Mouse (Mus musculus) erythroblast, embryonic 14.5 days (primary cell): ENCODE measurements around the gene Gm8897. TPM values are rescaled to one million over a fixed set of nuclear protein-coding genes. Genes with fewer than 3 reads are reported as not detected.
"Not testable (repeated sequence)": the region's sequence is repeated elsewhere in the genome, so short reads cannot be mapped to it uniquely, and the experiment has no call there.

Experiments used
- H3K27me3 ChIP-seq: 2 replicates; pipeline ENCODE4 v1.6.1; 2012; ENCODE audit warnings: inconsistent platforms; ENCODE audit not compliant: control insufficient read depth
- H3K36me3 ChIP-seq: 2 replicates; pipeline ENCODE4 v1.6.1; 2012; ENCODE audit warnings: mild to moderate bottlenecking, inconsistent platforms; ENCODE audit not compliant: control insufficient read depth
- H3K4me1 ChIP-seq: 2 replicates; pipeline ENCODE4 v1.6.1; 2012; ENCODE audit warnings: inconsistent platforms; ENCODE audit not compliant: control insufficient read depth
- H3K4me3 ChIP-seq: replicated peaks from 2 replicates; pipeline ENCODE3; 2012; ENCODE audit warnings: moderate library complexity, mild to moderate bottlenecking, inconsistent platforms
- H3K9me3 ChIP-seq: 2 replicates; pipeline ENCODE4 v1.6.1; 2012; ENCODE audit warnings: low read length, inconsistent platforms, mixed read lengths; ENCODE audit not compliant: control insufficient read depth
- polyA plus RNA-seq: library from polyadenylated mRNA; stranded (reverse); fragments of >175 nt; gene quantifications from 2 replicates; pipeline ENCODE4 v1.2.3, GENCODE M21; 2012

Gene Gm8897
- polyA plus RNA-seq: not detected in 2 replicates

DNA sequence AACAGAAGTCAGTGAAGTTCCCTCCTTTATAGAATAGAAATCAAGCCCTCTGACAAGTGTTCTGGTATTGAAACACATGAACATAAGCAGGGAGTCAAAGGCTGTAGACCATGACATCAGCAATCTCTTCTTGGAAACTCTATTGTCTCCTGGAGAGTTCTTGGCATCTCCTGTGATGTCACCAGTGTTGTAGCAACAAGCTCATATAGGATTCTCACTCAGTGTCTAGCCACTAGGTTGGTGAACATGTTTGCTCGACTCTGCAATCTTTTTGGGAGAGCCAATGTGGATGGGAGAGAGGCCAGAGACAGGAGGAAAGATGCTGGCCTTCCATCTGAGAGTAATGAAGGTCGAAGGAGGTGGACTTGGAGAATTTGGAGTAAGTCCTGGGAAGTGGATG, at the start of gene Gm8897:
TSS of gene Gm8897 (plus strand) at position 301 of the 400 bp plus-strand sequence.
- H3K36me3 ChIP-seq, H3K9me3 ChIP-seq, H3K27me3 ChIP-seq, H3K4me1 ChIP-seq, H3K4me3 ChIP-seq: not testable (repeated sequence)

GRCm38 (mm10) chr5:11416691-11417090, 473 bp downstream of the Gm8897 start:
- H3K27me3 ChIP-seq, H3K36me3 ChIP-seq: not testable (repeated sequence)

More at GRCm38 (mm10) chr5:11416691-11417090, 473 bp downstream of the Gm8897 start:
- H3K9me3 ChIP-seq, H3K4me1 ChIP-seq, H3K4me3 ChIP-seq: not testable (repeated sequence)

Other genes with a start within 250 kb of the Gm8897 start
- not detected in 2 replicates for gene Gm5861, start 233.3 kb upstream of the Gm8897 start, polyA plus RNA-seq
- not detected in 2 replicates for gene Gm8890, start 160.4 kb upstream of the Gm8897 start, polyA plus RNA-seq
- gene Speer1, start 74.9 kb upstream of the Gm8897 start, polyA plus RNA-seq: not detected in 2 replicates
- gene Gm8906, start 86.3 kb downstream of the Gm8897 start, polyA plus RNA-seq: not detected in 2 replicates
- not detected in 2 replicates for gene Gm6460, start 178.5 kb downstream of the Gm8897 start, polyA plus RNA-seq